Mouse (Mus musculus) heart, adult 2 months (tissue): ENCODE measurements around the gene Atp6v1d.

Experiments
- CTCF ChIP-seq: fragments of 200-600 bp; IDR thresholded peaks from 2 replicates; pipeline ENCODE4 v1.8.1; 2022; ENCODE audit warnings: antibody characterized with exemption, mild to moderate bottlenecking, moderate library complexity
- EP300 ChIP-seq: fragments of 200-500 bp; IDR thresholded peaks from 2 replicates; pipeline ENCODE4 v1.6.1; 2011; ENCODE audit warnings: low read depth, low read length, control low read depth; ENCODE audit not compliant: insufficient read depth
- POLR2A ChIP-seq: fragments of 200-500 bp; IDR thresholded peaks from 2 replicates; pipeline ENCODE4 v1.6.1; 2011; ENCODE audit warnings: mild to moderate bottlenecking, low read depth, low read length, control low read depth; ENCODE audit not compliant: insufficient read depth

- TF ChIP-seq CTCF (peak; percentile 37), POLR2A (no peak), EP300 (no peak)
Observed at GRCm38 (mm10) chr12:78906707-78907162, 45.3 kb upstream of the Atp6v1d start, which contains the start of gene Plek2.
